Mouse (Mus musculus) left cerebral cortex, postnatal 10 days (tissue): ENCODE measurements around the gene Eps8l3. TPM values are rescaled to one million over a fixed set of nuclear protein-coding genes. Genes with fewer than 3 reads are reported as not detected.

ENCODE experiments used
- DNase-seq, 2 experiments: peaks; one replicate each; pipeline ENCODE4 v3.0.0; 2021 to 2022; ENCODE audit warnings: low spot score in 2 of 2, mixed read lengths in 1 of 2; ENCODE audit errors: extremely low spot score in 1 of 2
- intact Hi-C: fragments of 180-260 bp; cut with DNase I; formaldehyde crosslinking; loops from one replicate; pipeline ENCODE4 v1.15.1; 2025
- total RNA-seq, 2 experiments: library from RNA; stranded (reverse); gene quantifications; 2 replicates each; pipeline ENCODE4 v1.2.3; 2021

The Eps8l3 gene
- total RNA-seq, 2 experiments from 2014 or later = not detected

GRCm38 (mm10) chr3:107931134-107931533 lies 54.1 kb downstream of the Eps8l3 start:
- intact Hi-C loops = loop anchor here (10.0 kb wide), 2 partner anchors 84 to 214 kb away; partner anchors contain the start of genes Gnai3 and Gstm1

GRCm38 (mm10) chr3:107931670-107932069 lies 54.6 kb downstream of the Eps8l3 start, which contains the start of gene Gstm7:
Gene Gstm7, minus strand, starts transcription at chr3:107931817.
- intact Hi-C loops = loop anchor here (10.0 kb wide), 2 partner anchors 83 to 213 kb away; partner anchors contain the start of genes Gnai3 and Gstm1
- DNase-seq = peak; percentile 96 to 99

More at GRCm38 (mm10) chr3:107931134-107931533, 54.1 kb downstream of the Eps8l3 start:
- no peak for DNase-seq

- DNase-seq = no peak
- intact Hi-C loops = loop anchor here (10.0 kb wide), 2 partner anchors 83 to 213 kb away; partner anchors contain the start of genes Gnai3 and Gstm1
Observed at GRCm38 (mm10) chr3:107932128-107932527, 55.1 kb downstream of the Eps8l3 start.

DNA sequence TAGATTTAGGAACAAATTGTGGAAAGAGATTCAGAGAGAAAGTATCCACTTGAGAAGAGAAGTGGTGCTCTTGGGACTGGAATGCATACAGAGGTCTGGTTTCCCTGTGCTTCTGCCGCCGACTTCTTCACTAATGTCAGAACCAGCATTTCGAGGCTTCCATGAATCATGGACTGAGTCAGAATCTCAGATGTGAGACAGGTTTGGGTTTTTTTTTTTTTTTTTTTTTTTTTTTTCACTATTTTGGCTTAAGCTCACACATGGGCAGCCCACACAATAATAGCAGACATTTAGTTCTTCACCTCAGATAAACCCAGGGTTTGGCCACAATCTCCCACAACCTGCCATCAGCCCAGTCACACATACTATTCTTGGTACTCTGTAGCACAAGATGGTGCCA lies 58.2 kb downstream of the Eps8l3 start:
- intact Hi-C loops = loop anchor here (10.0 kb wide), 2 partner anchors 80 to 210 kb away; partner anchors contain the start of genes Gnai3 and Gstm1
- DNase-seq = peak in 1 of 2 experiments; percentile 9

DNA sequence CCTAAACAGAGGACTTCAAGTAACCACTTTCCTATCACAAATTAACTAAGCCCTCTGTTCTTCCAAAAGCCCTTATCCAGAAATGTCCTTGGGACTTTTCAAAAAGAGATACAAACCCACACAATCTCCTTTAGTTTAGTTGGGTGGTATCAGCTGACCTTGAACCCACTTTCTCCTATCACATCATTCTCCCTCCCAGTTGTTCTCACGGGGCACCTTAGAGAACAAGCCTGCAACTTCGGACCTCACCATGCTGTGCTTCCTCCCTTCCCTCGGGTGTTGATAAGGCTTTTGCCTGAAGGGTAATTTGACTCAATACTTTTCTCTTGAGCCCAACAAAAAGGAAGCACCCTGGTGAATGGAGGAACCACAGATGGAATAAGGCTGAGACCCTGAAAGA lies 58.9 kb downstream of the Eps8l3 start:
- intact Hi-C loops = loop anchor here (10.0 kb wide), 2 partner anchors 79 to 209 kb away; partner anchors contain the start of genes Gnai3 and Gstm1
- DNase-seq = no peak

DNA sequence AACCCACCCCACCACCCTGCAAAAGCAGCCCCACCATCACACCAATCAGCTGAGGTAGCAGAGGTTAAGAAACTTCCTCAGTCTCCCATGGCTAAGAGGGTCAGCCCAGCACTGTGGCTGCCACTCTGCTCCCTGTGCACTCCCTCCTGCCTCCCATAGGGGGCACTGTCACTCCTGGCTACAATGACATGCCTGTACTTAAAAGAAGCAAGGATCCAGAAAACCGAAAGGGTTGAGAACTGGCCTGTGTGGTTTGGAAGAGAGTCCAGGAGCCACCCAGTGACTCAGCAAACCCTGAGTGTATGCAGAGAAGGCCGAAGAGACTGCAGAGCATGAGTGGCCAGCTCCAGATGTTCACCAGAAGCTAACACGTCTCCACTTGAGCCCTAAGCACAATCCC lies 62.4 kb downstream of the Eps8l3 start:
- DNase-seq = peak in 1 of 2 experiments; percentile 71
- intact Hi-C loops = loop anchor here (10.0 kb wide), 2 partner anchors 75 to 205 kb away; partner anchors contain the start of genes Gnai3 and Gstm1

DNA sequence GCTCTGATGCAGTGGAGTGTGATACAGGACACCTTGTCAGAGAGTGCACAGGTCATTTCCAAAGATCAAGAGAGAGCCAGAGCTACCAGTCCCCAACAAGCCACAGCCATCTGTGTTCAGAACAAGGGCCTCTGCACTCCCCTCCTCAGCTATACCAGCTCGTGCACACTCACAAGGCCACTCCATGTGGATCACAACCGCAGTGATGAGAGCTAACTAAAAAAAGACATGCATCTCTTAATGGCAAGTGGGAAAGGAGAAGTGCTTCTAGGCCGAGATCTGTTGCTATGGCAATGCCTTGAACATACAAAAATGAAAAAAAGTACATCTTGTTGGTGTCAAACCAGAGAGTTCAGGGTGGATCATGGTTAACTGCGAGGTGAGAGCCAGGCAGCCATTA lies 62.8 kb downstream of the Eps8l3 start:
- DNase-seq = peak; percentile 25 to 52
- intact Hi-C loops = loop anchor here (10.0 kb wide), 2 partner anchors 75 to 205 kb away; partner anchors contain the start of genes Gnai3 and Gstm1

DNA sequence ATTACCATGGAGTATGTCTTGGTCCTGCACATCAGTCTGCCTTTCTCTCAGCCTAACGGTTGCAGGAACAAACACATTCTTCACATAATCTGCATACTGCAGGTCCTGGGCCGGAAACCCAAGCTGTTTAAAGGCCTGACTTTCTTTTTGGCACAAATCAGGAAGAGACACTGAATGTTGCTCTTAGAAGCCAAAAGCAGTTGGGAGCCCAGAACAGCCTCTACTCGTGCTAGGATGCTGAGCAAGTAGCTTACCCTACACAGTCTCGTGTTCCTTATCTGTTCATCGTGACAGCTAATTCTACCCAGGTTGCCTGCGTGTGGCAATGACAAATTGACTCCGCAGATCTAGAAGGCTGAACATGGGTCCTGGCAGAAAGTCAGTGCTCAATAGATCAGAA lies 63.5 kb downstream of the Eps8l3 start:
- intact Hi-C loops = no loop called here
- DNase-seq = no peak

DNA sequence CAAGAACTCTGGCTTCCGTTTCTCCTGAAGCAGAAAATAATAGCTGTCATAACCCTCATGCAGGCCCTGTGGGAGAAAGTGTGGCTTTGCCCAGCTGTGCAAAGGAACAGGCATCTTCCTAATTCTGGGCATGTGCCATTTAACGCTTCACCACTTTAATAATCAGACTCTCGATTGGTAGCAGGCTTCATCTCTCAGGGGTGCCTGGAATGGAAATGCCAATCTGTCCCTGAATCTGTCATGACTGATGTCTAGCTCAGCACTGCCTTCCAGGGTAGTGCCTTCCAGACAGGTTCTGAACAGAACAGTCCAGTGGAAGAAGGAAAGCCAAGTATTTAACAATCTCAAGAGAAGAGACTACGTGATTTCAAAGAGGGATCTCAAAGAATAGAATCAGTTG lies 64.2 kb downstream of the Eps8l3 start:
- no peak for DNase-seq
- intact Hi-C loops = no loop called here

Other genes starting within 250 kb of the Eps8l3 start
- gene Gm10961, start 245.9 kb upstream of the Eps8l3 start, total RNA-seq = not detected
- gene Strip1, start 245.5 kb upstream of the Eps8l3 start, total RNA-seq = 10 to 100 TPM; 79.0 to 85.0 TPM
- gene Ahcyl1, start 180.7 kb upstream of the Eps8l3 start, total RNA-seq = 100 to 1,000 TPM; 246 to 267 TPM
- 1 to 10 TPM; 7.5 to 8.3 TPM for gene Csf1, start 116.8 kb upstream of the Eps8l3 start, total RNA-seq
- 100 to 1,000 TPM; 138 to 141 TPM for gene Gstm5, start 18.6 kb downstream of the Eps8l3 start, total RNA-seq
- gene Gstm7, start 54.6 kb downstream of the Eps8l3 start, total RNA-seq = 10 to 100 TPM; 44.2 TPM
- gene Gstm6, start 66.5 kb downstream of the Eps8l3 start, total RNA-seq = 1 to 10 TPM; 3.6 to 7.2 TPM
- not detected for gene Gstm3, start 92.1 kb downstream of the Eps8l3 start, total RNA-seq
- 1 to 10 TPM; 2.5 to 3.7 TPM for gene Gstm2, start 109.2 kb downstream of the Eps8l3 start, total RNA-seq
- gene Gstm1, start 140.7 kb downstream of the Eps8l3 start, total RNA-seq = 10 to 100 TPM; 54.5 to 67.8 TPM
- gene Gstm4, start 167.7 kb downstream of the Eps8l3 start, total RNA-seq = 10 to 100 TPM; 13.2 to 13.5 TPM
- gene Ampd2, start 209.4 kb downstream of the Eps8l3 start, total RNA-seq = 10 to 100 TPM; 51.8 to 53.7 TPM
- gene Gnat2, start 215.6 kb downstream of the Eps8l3 start, total RNA-seq = not detected